Mouse (Mus musculus) kidney, adult 2 months (tissue): Measurements from ENCODE around the gene Arid1b.

Experiments
- CTCF ChIP-seq: fragments of 200-500 bp; conservative IDR thresholded peaks from 2 replicates; pipeline ENCODE4 v1.5.1; 2011; ENCODE audit warnings: low read depth, mild to moderate bottlenecking, control low read depth, low read length, moderate library complexity, mixed read lengths; ENCODE audit not compliant: insufficient read depth, insufficient read length
- POLR2A ChIP-seq: fragments of 200-500 bp; IDR thresholded peaks from one replicate; pipeline ENCODE4 v1.6.1; 2011; ENCODE audit warnings: low read depth, low read length, control low read depth

- TF ChIP-seq CTCF, result no peak
- TF ChIP-seq POLR2A, result no peak
Measured at GRCm38 (mm10) chr17:5371032-5371431, 376.9 kb downstream of the Arid1b start.
